Mouse (Mus musculus): Measurements from ENCODE around the gene Itga8.

DNA sequence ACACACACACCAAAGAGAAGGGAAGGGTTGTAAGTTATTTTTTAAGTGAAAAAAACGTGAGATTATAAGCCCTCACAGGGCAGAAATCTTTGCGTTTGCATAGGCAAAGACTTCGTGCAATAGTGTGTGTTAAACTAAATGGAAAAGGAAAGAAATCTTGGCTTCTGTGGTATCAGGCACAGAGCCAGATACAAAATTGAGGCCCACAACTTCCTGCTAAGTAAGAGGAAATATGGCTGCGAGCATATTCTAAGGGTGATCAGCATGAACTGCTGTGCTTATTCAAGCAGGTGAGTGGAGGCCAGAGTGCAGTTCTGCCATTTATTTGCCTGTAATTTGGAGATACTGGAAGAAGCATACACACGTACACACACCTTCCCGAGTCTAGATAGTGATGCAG is 93.6 kb downstream of the Itga8 start:
- TF ChIP-seq POLR2A (IDR thresholded peaks at IDR 0.05; ENCODE audit: low read depth, low read length) = no peak
- TF ChIP-seq CTCF (IDR thresholded peaks at IDR 0.05; ENCODE audit: extremely low read depth, insufficient read depth, insufficient read length, insufficient replicate concordance) = no peak
